Mouse (Mus musculus): ENCODE data around the gene Pfas.
"Not testable (repeated sequence)": the region's sequence is repeated elsewhere in the genome, so short reads cannot be mapped to it uniquely, and the experiment has no call there.

Gene Pfas

DNA sequence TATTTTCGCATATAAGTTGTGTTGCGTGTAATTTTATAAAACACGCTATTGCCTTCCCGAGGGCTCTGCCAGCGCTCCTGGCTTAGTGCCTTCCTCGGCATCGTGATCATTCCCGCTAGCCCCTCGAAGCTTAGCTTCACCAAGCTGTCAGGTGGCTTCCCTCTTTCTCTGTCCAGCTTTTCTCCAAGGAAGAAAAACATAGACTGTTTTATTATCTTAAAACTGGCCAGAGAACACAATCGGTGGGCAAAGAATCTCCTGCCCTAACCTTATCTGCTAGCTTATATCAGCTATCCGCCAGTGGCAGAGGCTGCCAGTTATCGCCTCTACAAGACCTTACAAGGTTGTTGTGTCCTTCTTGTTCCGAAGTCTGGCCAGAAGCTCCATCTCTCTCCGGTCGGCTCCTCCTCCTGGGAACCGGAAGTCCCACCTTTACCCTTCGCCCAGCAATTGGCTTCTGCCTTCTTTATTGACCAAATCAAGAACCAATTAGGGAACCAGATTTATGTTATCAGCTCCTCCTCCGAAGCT is 3.9 kb upstream of the Pfas start:
- DNase-seq = peak; percentile 89

- DNase-seq = not testable (repeated sequence)
These were observed 3.2 kb upstream of the Pfas start for GRCm38 (mm10) chr11:69011445-69011844.

DNA sequence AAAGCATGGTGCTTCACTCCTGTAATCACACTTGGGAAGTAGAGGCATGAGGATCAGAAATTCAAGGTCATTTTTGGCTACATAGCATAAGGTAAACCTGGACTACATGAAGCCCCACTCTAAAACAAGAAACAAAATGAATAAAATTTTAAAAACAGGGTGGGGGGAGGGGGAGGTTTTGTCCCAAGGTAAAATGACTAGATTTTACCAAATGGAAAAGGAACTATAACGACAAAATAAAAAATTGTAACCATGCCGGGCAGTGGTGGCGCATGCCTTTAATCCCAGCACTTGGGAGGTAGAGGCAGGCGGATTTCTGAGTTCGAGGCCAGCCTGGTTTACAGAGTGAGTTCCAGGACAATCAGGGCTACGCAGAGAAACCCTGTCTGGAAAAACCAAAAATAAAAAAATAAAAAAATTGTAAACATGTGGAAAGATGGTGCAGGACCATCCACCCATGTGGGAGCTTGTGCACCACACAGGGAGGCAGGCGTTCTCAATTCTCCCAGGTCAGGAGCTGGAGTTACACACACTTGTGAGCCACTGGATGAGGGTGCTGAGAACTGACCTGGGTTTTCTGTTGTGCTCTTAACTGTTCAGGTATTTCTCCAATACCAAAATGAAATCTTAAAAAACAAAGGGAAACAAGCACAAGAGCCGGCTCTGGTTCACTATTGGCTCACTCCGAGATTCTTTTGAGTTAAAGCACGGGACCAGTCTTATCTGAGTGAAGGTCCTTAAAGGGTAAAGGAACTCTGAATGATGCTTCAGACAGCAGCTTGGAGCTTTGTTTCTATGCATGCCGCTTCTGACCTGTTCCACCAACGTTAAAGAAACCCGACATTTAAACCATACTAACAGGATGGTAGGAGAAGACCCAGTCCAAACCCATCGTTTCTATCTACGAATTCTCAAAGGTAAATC is 2.4 kb upstream of the Pfas start:
- no peak for DNase-seq

- no peak for DNase-seq
These were observed 1.2 kb upstream of the Pfas start for GRCm38 (mm10) chr11:69009508-69009907.

- DNase-seq = not testable (repeated sequence)
These were observed 1.7 kb downstream of the Pfas start for GRCm38 (mm10) chr11:69006575-69006974.

- DNase-seq = no peak
These were observed 3.1 kb downstream of the Pfas start for GRCm38 (mm10) chr11:69005193-69005592.

DNA sequence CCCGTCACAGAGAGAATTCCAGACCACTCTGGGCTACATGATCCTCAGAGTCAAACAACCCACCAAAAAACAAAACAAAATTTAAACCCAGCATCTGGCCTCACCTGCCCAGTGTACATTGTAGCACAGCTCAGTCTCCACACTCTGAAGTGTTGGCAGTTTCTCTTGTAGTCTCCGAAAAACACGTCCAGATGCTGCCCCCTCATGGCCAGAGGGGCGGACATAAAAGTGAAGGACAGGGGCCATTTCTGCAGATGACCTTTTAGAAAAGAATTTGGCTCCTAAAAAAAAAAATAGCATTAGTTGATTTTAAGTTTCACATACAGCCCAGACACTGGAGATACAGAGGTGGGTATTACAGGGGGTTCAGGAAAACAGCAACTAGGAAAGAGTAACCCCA is 4.7 kb downstream of the Pfas start:
- peak; percentile 27 for DNase-seq

DNA sequence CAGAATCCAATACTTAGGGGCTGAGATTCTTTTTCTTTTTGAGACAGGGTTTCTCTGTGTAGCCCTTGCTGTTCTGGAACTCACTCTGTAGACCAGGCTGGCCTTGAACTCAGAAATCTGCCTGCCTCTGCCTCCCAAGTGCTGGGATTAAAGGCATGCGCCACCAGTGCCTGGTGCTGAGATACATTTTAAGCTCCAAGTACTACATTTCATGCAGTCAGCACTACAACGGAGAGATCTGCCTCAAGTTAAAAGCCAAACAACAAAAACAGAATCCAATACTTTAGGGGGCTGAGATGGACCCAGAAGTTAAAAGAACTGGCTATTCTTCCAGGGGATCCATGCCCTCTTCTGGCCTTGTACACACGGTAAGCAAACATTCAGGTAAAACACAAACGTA is 5.5 kb downstream of the Pfas start:
- DNase-seq = not testable (repeated sequence)

DNA sequence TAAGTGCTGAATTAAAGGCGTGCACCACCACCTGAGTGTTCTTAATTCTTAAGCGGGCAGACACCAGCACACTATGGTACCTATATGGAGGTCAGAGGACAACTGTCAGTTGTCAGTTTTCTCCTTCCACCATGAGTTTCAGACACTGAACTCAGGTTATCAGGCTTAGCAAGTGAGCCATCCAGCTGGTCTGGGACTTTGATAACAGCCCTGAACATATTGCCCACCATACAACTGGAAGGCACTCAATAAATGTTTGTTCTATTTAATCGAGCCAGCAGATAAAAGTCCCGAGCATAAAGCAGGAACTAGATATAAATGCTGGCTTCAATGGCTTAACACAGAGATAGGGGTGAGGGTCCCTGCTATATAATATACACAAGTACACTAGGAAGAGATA is 11.2 kb downstream of the Pfas start:
- no peak for DNase-seq

GRCm38 (mm10) chr11:68994377-68994776 is 13.9 kb downstream of the Pfas start:
- DNase-seq = no peak

DNA sequence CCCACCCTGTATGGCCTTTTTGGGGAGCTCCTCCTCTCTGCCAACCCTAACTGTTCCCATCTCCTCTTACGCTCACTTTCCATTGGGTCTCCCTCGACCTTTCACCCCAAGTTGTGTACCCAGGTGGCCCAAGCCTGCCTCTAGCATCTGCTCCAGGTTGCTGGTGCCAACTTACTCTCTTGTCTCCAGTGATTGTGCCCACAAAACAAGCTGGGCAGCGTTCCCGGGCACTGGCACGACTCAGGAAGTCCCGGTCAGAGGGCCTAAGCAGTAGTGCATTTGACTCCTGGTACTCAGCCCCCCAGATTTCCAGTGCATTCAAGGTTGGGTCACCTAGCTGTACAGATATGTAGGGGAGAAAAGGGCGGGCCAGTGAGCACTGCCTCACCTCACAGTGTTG is 15.1 kb downstream of the Pfas start:
- DNase-seq = no peak

- DNase-seq = peak; percentile 21
These were observed 19.9 kb downstream of the Pfas start for GRCm38 (mm10) chr11:68988341-68988740.

DNA sequence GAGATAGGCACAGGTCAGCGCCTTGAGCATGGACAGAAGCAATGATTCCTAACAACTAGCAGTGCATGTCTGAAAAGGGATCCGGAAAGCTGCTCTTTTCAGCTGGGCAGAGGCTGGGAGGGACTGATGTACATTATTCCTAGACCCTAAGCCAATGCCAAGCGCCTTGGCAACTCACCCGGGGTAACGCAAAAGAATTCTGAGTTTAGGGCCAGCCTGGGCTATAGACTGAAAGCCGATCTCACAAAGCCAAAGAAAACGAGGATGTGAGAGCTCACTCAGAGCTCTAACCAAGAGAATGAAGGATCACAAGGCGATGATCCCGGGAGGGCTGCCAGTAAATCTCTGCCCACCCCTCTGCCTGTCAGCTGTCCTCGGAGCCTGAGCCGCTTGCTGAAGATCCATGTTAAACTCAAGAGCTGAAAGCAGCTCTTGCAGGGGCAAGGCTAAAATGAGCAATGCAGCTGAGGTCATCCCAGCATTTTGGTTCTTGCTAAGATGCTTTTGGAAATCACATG is 20.8 kb downstream of the Pfas start:
- no peak for DNase-seq

- peak; percentile 88 for DNase-seq
These were observed 25.5 kb downstream of the Pfas start for GRCm38 (mm10) chr11:68982639-68983369.

- no peak for DNase-seq
These were observed 27.3 kb downstream of the Pfas start for GRCm38 (mm10) chr11:68980919-68981318.

- no peak for DNase-seq
These were observed 28.9 kb downstream of the Pfas start for GRCm38 (mm10) chr11:68979320-68979733.

- no peak for DNase-seq
These were observed 32.7 kb downstream of the Pfas start for GRCm38 (mm10) chr11:68975601-68976000.

GRCm38 (mm10) chr11:68975085-68975484 is 33.2 kb downstream of the Pfas start, which contains the start of gene Rangrf:
Rangrf (minus strand) TSS chr11:68975185.
- no peak for DNase-seq

DNA sequence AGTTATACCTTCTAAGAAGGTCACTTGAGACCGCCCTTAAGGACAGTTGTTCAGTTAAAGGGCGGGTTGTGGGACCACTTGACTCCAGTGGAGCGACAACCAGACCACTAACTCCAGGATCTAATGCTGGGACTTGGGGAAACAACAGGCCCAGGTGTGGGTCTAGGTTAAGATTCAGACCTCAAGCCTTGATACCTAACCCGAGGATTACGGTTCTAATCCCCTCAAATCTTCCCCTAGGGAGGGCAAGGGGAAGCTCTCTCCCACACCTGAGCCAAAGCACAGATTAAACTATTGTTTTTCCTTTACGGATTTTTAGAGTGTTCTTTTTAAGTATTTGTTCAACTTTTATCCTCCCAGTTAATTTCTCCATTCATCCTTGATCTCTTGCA is 34.2 kb downstream of the Pfas start:
- DNase-seq = no peak

GRCm38 (mm10) chr11:68973250-68974058 is 34.8 kb downstream of the Pfas start:
- peak; percentile 85 for DNase-seq

GRCm38 (mm10) chr11:68970232-68970631 is 38.0 kb downstream of the Pfas start:
- DNase-seq = peak; percentile 53

- no peak for DNase-seq
These were observed 39.5 kb downstream of the Pfas start for GRCm38 (mm10) chr11:68968752-68969151.
